Mouse (Mus musculus): ENCODE results near the gene Cntd1.
A peak's percentile ranks its signal among the peaks of the same experiment; 100 is the strongest.

Cntd1 gene

GRCm38 (mm10) chr11:101278223-101279192 lies at the start of gene Cntd1, which contains the start of gene Coa3:
Cntd1 (plus strand) TSS chr11:101279012.
Coa3 (minus strand) TSS chr11:101279114.
- peak; percentile 92 for DNase-seq

GRCm38 (mm10) chr11:101229361-101229900 lies 49.4 kb upstream of the Cntd1 start:
- no peak for DNase-seq

GRCm38 (mm10) chr11:101230061-101230511 lies 48.7 kb upstream of the Cntd1 start:
- no peak for DNase-seq

- peak; percentile 65 for DNase-seq
Measured at GRCm38 (mm10) chr11:101230526-101230925, 48.3 kb upstream of the Cntd1 start.

GRCm38 (mm10) chr11:101230991-101231871 lies 47.6 kb upstream of the Cntd1 start:
- peak; percentile 82 for DNase-seq

- DNase-seq, result no peak
Measured at GRCm38 (mm10) chr11:101232010-101232839, 46.6 kb upstream of the Cntd1 start.

- no peak for DNase-seq
Measured at GRCm38 (mm10) chr11:101233240-101233639, 45.6 kb upstream of the Cntd1 start.

- no peak for DNase-seq
Measured at GRCm38 (mm10) chr11:101234124-101234523, 44.7 kb upstream of the Cntd1 start.

GRCm38 (mm10) chr11:101235429-101235828 lies 43.4 kb upstream of the Cntd1 start:
- DNase-seq, result no peak

- DNase-seq, result no peak
Measured at GRCm38 (mm10) chr11:101236782-101237181, 42.0 kb upstream of the Cntd1 start.

GRCm38 (mm10) chr11:101238071-101238647 lies 40.7 kb upstream of the Cntd1 start:
- no peak for DNase-seq

GRCm38 (mm10) chr11:101245071-101245470 lies 33.7 kb upstream of the Cntd1 start:
- DNase-seq, result peak; percentile 59

GRCm38 (mm10) chr11:101245855-101246701 lies 32.7 kb upstream of the Cntd1 start, which contains the start of gene Ramp2:
Ramp2 (plus strand) TSS chr11:101246028.
- peak; percentile 55 for DNase-seq

GRCm38 (mm10) chr11:101246702-101247012 lies 32.2 kb upstream of the Cntd1 start:
- no peak for DNase-seq

- DNase-seq, result peak; percentile 76
Measured at GRCm38 (mm10) chr11:101247521-101248030, 31.2 kb upstream of the Cntd1 start.

GRCm38 (mm10) chr11:101248258-101248994 lies 30.4 kb upstream of the Cntd1 start:
- DNase-seq, result peak; percentile 80

GRCm38 (mm10) chr11:101251031-101251430 lies 27.8 kb upstream of the Cntd1 start:
- peak; percentile 70 for DNase-seq

GRCm38 (mm10) chr11:101252941-101253340 lies 25.9 kb upstream of the Cntd1 start:
- no peak for DNase-seq

- peak; percentile 87 for DNase-seq
Measured at GRCm38 (mm10) chr11:101253613-101254389, 25.0 kb upstream of the Cntd1 start, which contains the start of gene Vps25. Vps25 (plus strand) TSS chr11:101253707.

All from kidney, adult 9 months (tissue).